Mouse (Mus musculus): ENCODE results near the gene H2-Eb1. TPM values are rescaled to one million over a fixed set of nuclear protein-coding genes. Genes with fewer than 3 reads are reported as not detected.

Gene H2-Eb1
- polyA plus RNA-seq, 1 experiment: 93.0 TPM

- Histone ChIP-seq H3K4me3 (ENCODE audit: insufficient read depth, low read depth, low read length) (no peak overlapping the region), H3K27ac (replicated peaks; ENCODE audit: low read depth, low read length) (no peak overlapping the region), H3K4me1 (ENCODE audit: control insufficient read depth, insufficient read depth, insufficient read length, low read length) (no peaks in the 10 kb centered on the region)
Observed at GRCm38 (mm10) chr17:34316697-34317096, 11.0 kb downstream of the H2-Eb1 start.

DNA sequence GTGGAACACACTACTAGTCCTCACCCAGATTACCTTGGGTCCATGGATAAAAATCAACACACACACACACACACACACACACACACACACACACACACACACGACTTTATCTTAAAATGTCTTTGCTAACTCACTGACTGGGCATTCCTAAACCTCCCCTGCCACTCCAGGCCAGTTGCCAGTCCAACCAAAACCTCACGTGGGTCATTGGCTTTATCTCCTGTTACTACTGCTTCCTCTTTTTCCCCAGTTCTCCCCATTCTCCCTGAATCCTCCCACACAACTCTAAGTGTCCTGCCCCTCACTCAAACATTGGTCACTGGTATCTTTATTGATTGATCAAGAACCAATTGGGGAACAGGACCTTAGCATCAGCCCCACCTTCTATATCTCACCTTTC lies 11.6 kb downstream of the H2-Eb1 start:
- no peaks in the 10 kb centered on the region for H3K4me1 ChIP-seq (ENCODE audit: control insufficient read depth, insufficient read depth, insufficient read length, low read length)
- H3K4me3 ChIP-seq (ENCODE audit: insufficient read depth, low read depth, low read length): no peak overlapping the region
- no peak overlapping the region for H3K27ac ChIP-seq (replicated peaks; ENCODE audit: low read depth, low read length)

DNA sequence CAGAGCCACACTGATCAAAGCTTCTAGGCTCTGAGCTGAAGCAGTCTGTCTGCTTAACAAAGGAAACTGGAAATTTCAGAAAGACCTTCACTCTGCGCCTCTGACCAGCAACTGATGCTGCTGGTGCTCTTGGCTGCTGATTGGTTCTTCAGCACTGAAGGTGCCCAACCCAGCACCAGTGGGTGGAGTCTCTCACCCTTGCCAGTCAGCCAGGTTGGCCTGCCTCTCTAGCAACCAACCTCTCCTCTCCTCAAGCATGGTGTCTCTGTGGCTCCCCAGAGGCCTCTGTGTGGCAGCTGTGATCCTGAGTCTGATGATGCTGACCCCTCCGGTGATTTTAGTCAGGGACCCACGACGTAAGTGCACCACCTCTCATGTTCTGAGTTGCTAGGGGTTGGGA lies 19.8 kb downstream of the H2-Eb1 start, which contains the start of gene H2-Eb2:
Gene H2-Eb2 (plus strand): TSS at position 230 of the 400 bp plus-strand sequence.
- Histone ChIP-seq H3K4me3 (ENCODE audit: insufficient read depth, low read depth, low read length) (no peak within 1 kb of the TSS), H3K4me1 (ENCODE audit: control insufficient read depth, insufficient read depth, insufficient read length, low read length) (no peaks in the 10 kb centered on the region), H3K27ac (replicated peaks; ENCODE audit: low read depth, low read length) (no peak within 1 kb of the TSS)

DNA sequence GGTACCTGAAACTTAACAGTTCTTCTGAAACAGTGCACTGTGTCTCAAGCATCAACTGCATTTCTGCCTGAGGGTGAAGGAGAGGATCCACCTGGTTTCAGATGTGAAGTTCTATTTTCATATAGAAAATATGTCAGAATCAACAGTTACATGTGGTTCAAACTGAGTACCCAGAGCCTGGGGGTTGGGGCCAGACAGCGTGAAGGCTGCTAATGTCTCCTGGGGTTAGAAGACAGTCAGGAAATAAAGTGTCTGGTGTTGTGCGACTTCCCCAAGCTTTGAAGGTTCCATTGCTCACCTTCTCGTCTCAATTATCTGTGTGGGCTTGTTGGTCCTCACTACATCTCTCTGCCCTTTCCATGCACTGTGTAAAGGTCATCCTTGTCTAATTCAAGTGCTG lies 20.7 kb downstream of the H2-Eb1 start:
- no peak overlapping the region for H3K27ac ChIP-seq (replicated peaks; ENCODE audit: low read depth, low read length)
- no peak overlapping the region for H3K4me3 ChIP-seq (ENCODE audit: insufficient read depth, low read depth, low read length)
- no peaks in the 10 kb centered on the region for H3K4me1 ChIP-seq (ENCODE audit: control insufficient read depth, insufficient read depth, insufficient read length, low read length)

GRCm38 (mm10) chr17:34329807-34330206 lies 24.1 kb downstream of the H2-Eb1 start:
- H3K4me3 ChIP-seq (ENCODE audit: insufficient read depth, low read depth, low read length): no peak overlapping the region
- H3K27ac ChIP-seq (replicated peaks; ENCODE audit: low read depth, low read length): no peak overlapping the region
- no peaks in the 10 kb centered on the region for H3K4me1 ChIP-seq (ENCODE audit: control insufficient read depth, insufficient read depth, insufficient read length, low read length)

GRCm38 (mm10) chr17:34331200-34331599 lies 25.5 kb downstream of the H2-Eb1 start:
- no peaks in the 10 kb centered on the region for H3K4me1 ChIP-seq (ENCODE audit: control insufficient read depth, insufficient read depth, insufficient read length, low read length)
- H3K27ac ChIP-seq (replicated peaks; ENCODE audit: low read depth, low read length): no peak overlapping the region
- H3K4me3 ChIP-seq (ENCODE audit: insufficient read depth, low read depth, low read length): no peak overlapping the region

GRCm38 (mm10) chr17:34340619-34341402 lies 35.1 kb downstream of the H2-Eb1 start:
- H3K27ac ChIP-seq (replicated peaks; ENCODE audit: low read depth, low read length): no peak overlapping the region
- H3K4me1 ChIP-seq (ENCODE audit: control insufficient read depth, insufficient read depth, insufficient read length, low read length): no peaks in the 10 kb centered on the region

DNA sequence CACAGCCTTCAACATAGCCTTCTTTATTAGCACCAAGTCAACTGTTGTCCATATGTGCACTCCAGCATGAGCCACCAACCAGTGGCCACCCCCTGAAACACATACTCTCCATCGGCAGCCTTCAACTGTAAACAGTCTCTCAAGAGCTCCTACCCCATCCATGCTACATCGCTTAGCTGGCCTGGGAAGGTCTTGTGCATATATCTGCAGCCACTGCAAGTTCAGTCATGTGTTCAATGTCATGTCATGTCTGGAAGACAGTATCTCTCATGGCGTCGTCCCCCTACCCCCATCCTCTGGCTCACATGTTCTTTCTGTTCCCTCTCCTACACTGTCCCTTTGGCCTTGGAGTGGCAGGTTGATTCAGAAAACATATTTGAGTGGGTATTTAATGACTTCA lies 39.2 kb downstream of the H2-Eb1 start:
- Histone ChIP-seq H3K27ac (replicated peaks; ENCODE audit: low read depth, low read length) (no peak overlapping the region), H3K4me3 (ENCODE audit: insufficient read depth, low read depth, low read length) (no peak overlapping the region), H3K4me1 (ENCODE audit: control insufficient read depth, insufficient read depth, insufficient read length, low read length) (no peaks in the 10 kb centered on the region)

More at GRCm38 (mm10) chr17:34340619-34341402, 35.1 kb downstream of the H2-Eb1 start:
- no peak overlapping the region for H3K4me3 ChIP-seq (ENCODE audit: insufficient read depth, low read depth, low read length)

GRCm38 (mm10) chr17:34345486-34345885 lies 39.8 kb downstream of the H2-Eb1 start:
- no peak overlapping the region for H3K4me3 ChIP-seq (ENCODE audit: insufficient read depth, low read depth, low read length)
- no peaks in the 10 kb centered on the region for H3K4me1 ChIP-seq (ENCODE audit: control insufficient read depth, insufficient read depth, insufficient read length, low read length)
- H3K27ac ChIP-seq (replicated peaks; ENCODE audit: low read depth, low read length): no peak overlapping the region

DNA sequence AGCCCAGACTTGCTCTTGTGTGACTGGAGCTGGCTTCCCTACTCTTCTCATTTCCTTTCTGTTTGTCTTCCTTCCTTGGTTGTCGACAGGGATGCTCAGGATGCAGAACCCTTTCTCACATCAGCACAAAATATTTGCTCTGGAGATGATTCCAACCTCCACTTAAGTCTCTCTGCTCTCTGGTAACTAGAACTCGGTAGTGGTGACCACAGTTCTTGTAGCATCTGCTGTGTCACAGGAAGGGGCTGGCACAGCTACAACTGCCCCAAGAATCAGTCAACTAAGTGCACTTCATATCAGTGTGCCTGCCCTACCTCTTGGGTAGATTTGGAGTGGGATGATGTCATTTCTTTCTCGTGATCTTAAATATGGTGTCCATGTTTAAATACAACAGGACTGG lies 40.4 kb downstream of the H2-Eb1 start:
- Histone ChIP-seq H3K27ac (replicated peaks; ENCODE audit: low read depth, low read length) (no peak overlapping the region), H3K4me3 (ENCODE audit: insufficient read depth, low read depth, low read length) (no peak overlapping the region), H3K4me1 (ENCODE audit: control insufficient read depth, insufficient read depth, insufficient read length, low read length) (no peaks in the 10 kb centered on the region)

- Histone ChIP-seq H3K4me3 (ENCODE audit: insufficient read depth, low read depth, low read length) (no peak overlapping the region), H3K27ac (replicated peaks; ENCODE audit: low read depth, low read length) (peak overlapping the region; percentile 72), H3K4me1 (ENCODE audit: control insufficient read depth, insufficient read depth, insufficient read length, low read length) (no peaks in the 10 kb centered on the region)
Observed at GRCm38 (mm10) chr17:34347606-34348308, 42.1 kb downstream of the H2-Eb1 start.

DNA sequence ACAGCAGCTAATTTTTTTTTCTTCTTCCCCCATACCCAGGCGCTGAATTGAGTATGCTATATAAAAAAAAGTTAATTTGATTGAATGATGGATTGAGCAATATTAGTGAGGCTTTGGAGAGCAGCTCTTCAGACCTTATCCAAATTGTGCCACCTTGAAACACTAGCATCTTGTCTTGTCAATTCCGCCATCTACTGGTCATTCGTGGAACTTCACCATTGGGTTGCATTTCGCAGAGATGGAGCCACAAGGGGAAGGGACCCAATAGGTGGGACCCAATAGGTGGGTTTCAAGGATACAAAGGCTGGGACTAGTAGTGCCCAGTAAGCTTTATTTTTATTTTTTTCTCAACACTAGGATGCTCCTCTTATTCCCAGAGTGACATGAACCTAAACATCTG lies 43.8 kb downstream of the H2-Eb1 start:
- Histone ChIP-seq H3K27ac (replicated peaks; ENCODE audit: low read depth, low read length) (no peak overlapping the region), H3K4me1 (ENCODE audit: control insufficient read depth, insufficient read depth, insufficient read length, low read length) (peaks cover under 1% of the 10 kb centered on the region; the same call in 1 of the 2 replicates), H3K4me3 (ENCODE audit: insufficient read depth, low read depth, low read length) (no peak overlapping the region)

- Histone ChIP-seq H3K4me3 (ENCODE audit: insufficient read depth, low read depth, low read length) (no peak within 1 kb of the TSS), H3K4me1 (ENCODE audit: control insufficient read depth, insufficient read depth, insufficient read length, low read length) (peaks cover 9% of the 10 kb centered on the region), H3K27ac (replicated peaks; ENCODE audit: low read depth, low read length) (peak within 1 kb of the TSS; percentile 77)
Observed at GRCm38 (mm10) chr17:34354539-34354938, 48.9 kb downstream of the H2-Eb1 start, which contains the start of gene Btnl2. Gene Btnl2, plus strand, starts transcription at chr17:34354822.

DNA sequence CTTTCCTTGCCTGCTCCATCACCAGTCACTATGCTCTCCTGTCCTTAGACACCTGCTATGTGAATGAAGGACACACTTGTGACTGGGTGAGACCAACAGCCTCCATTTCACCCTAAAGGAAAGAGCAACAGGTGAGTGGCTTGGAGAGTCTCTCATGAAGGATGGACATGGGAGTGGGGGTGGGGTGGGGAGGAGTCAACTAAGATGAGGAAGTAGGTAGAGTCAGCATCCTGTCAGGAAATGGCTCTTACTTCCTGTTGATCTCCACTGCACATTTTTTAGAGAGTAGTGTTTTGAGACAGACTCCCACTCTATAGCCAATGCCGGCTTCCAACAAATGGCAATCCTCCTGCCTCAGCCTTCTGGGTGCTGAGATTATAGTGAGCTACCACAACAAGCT lies 49.3 kb downstream of the H2-Eb1 start:
- Histone ChIP-seq H3K4me1 (ENCODE audit: control insufficient read depth, insufficient read depth, insufficient read length, low read length) (peaks cover 9% of the 10 kb centered on the region), H3K27ac (replicated peaks; ENCODE audit: low read depth, low read length) (peak overlapping the region; percentile 77), H3K4me3 (ENCODE audit: insufficient read depth, low read depth, low read length) (no peak overlapping the region)

GRCm38 (mm10) chr17:34362954-34363546 lies 57.4 kb downstream of the H2-Eb1 start:
- Histone ChIP-seq H3K4me1 (ENCODE audit: control insufficient read depth, insufficient read depth, insufficient read length, low read length) (no peaks in the 10 kb centered on the region), H3K27ac (replicated peaks; ENCODE audit: low read depth, low read length) (no peak overlapping the region), H3K4me3 (ENCODE audit: insufficient read depth, low read depth, low read length) (no peak overlapping the region)

Data from brown adipose tissue, adult 24 weeks (tissue).